Mouse (Mus musculus) naive thymus-derived CD4-positive, alpha-beta T cell, adult 2 months (primary cell): ENCODE data around the gene Olfr136.

Experiments used
- DNase-seq: peaks from one replicate; pipeline ENCODE4 v3.0.0-alpha.2; 2011; ENCODE audit warnings: low read depth

Gene Olfr136

GRCm38 (mm10) chr17:38329531-38329930 is at the start of gene Olfr136:
Gene Olfr136 (plus strand): TSS chr17:38329831.
- no peak for DNase-seq

- DNase-seq: no peak
Observed at GRCm38 (mm10) chr17:38307470-38307869, 22.2 kb upstream of the Olfr136 start, which contains the start of gene Olfr137. Gene Olfr137 (minus strand): TSS chr17:38307570.
